Mouse (Mus musculus): Measurements from ENCODE around the gene Gm11037. TPM values are rescaled to one million over a fixed set of nuclear protein-coding genes. Genes with fewer than 3 reads are reported as not detected.

The Gm11037 gene
- not detected in 2 replicates for polyA plus RNA-seq (2014; fragmentation: Nextera tagmentation; extraction: Ambion mirVana)

GRCm38 (mm10) chr2:131132930-131133547 is at the start of gene Gm11037:
TSS of gene Gm11037 (plus strand) at chr2:131133497.
- Histone ChIP-seq H3K9ac (ENCODE audit: low read length) (no peak within 1 kb of the TSS), H3K27me3 (ENCODE audit: control insufficient read depth, insufficient read depth, low read length) (no peaks in the 10 kb centered on the region), H3K9me3 (ENCODE audit: control insufficient read depth, low read length) (no peaks in the 10 kb centered on the region), H3K27ac (ENCODE audit: low read depth, low read length) (no peak within 1 kb of the TSS), H3K4me3 (ENCODE audit: low read depth, low read length) (no peak within 1 kb of the TSS), H3K4me2 (no peak within 1 kb of the TSS), H3K36me3 (ENCODE audit: control insufficient read depth, insufficient read depth, low read length) (no peaks in the 10 kb centered on the region), H3K4me1 (ENCODE audit: control insufficient read depth, insufficient read depth, low read length) (no peaks in the 10 kb centered on the region; the same call in 1 of the 2 replicates)
- 89% methylated on average over 9 of the region's 9 CpGs for WGBS
- DNase-seq (ENCODE audit: low spot score, missing footprints), result peak; percentile 53
- no peak for ATAC-seq (ENCODE audit: low FRiP score)

GRCm38 (mm10) chr2:131084206-131084605 is 49.1 kb upstream of the Gm11037 start:
- H3K4me1 ChIP-seq (ENCODE audit: control insufficient read depth, insufficient read depth, low read length), result no peaks in the 10 kb centered on the region
- ATAC-seq (ENCODE audit: low FRiP score), result no peak
- no peak overlapping the region for H3K4me2 ChIP-seq
- no peak overlapping the region for H3K4me3 ChIP-seq (ENCODE audit: low read depth, low read length)
- no peaks in the 10 kb centered on the region for H3K36me3 ChIP-seq (ENCODE audit: control insufficient read depth, insufficient read depth, low read length)
- 86% methylated on average over 4 of the region's 4 CpGs for WGBS
- no peaks in the 10 kb centered on the region for H3K27me3 ChIP-seq (ENCODE audit: control insufficient read depth, insufficient read depth, low read length)
- no peak overlapping the region for H3K9ac ChIP-seq (ENCODE audit: low read length)
- peak; percentile 68 for DNase-seq (ENCODE audit: low spot score, missing footprints)
- H3K9me3 ChIP-seq (ENCODE audit: control insufficient read depth, low read length), result no peaks in the 10 kb centered on the region
- no peak overlapping the region for H3K27ac ChIP-seq (ENCODE audit: low read depth, low read length)

GRCm38 (mm10) chr2:131086667-131087390 is 46.5 kb upstream of the Gm11037 start, which contains the start of gene Siglec1:
TSS of gene Siglec1 (minus strand) at chr2:131086765.
- WGBS, result 86% methylated on average over 11 of the region's 11 CpGs

GRCm38 (mm10) chr2:131088581-131088980 is 44.7 kb upstream of the Gm11037 start:
- Histone ChIP-seq H3K9ac (ENCODE audit: low read length) (no peak overlapping the region), H3K27me3 (ENCODE audit: control insufficient read depth, insufficient read depth, low read length) (no peaks in the 10 kb centered on the region), H3K4me1 (ENCODE audit: control insufficient read depth, insufficient read depth, low read length) (no peaks in the 10 kb centered on the region), H3K27ac (ENCODE audit: low read depth, low read length) (no peak overlapping the region), H3K36me3 (ENCODE audit: control insufficient read depth, insufficient read depth, low read length) (no peaks in the 10 kb centered on the region), H3K9me3 (ENCODE audit: control insufficient read depth, low read length) (no peaks in the 10 kb centered on the region), H3K4me2 (no peak overlapping the region), H3K4me3 (ENCODE audit: low read depth, low read length) (no peak overlapping the region)
- no peak for DNase-seq (ENCODE audit: low spot score, missing footprints)
- WGBS, result 90% methylated on average over 4 of the region's 4 CpGs
- ATAC-seq (ENCODE audit: low FRiP score), result no peak

More at GRCm38 (mm10) chr2:131086667-131087390, 46.5 kb upstream of the Gm11037 start, which contains the start of gene Siglec1:
- Histone ChIP-seq H3K4me3 (ENCODE audit: low read depth, low read length) (no peak within 1 kb of the TSS), H3K27ac (ENCODE audit: low read depth, low read length) (no peak within 1 kb of the TSS), H3K4me1 (ENCODE audit: control insufficient read depth, insufficient read depth, low read length) (no peaks in the 10 kb centered on the region), H3K36me3 (ENCODE audit: control insufficient read depth, insufficient read depth, low read length) (no peaks in the 10 kb centered on the region), H3K4me2 (no peak within 1 kb of the TSS), H3K27me3 (ENCODE audit: control insufficient read depth, insufficient read depth, low read length) (no peaks in the 10 kb centered on the region), H3K9me3 (ENCODE audit: control insufficient read depth, low read length) (no peaks in the 10 kb centered on the region), H3K9ac (ENCODE audit: low read length) (no peak within 1 kb of the TSS)
- ATAC-seq (ENCODE audit: low FRiP score), result no peak
- no peak for DNase-seq (ENCODE audit: low spot score, missing footprints)

GRCm38 (mm10) chr2:131089634-131090033 is 43.7 kb upstream of the Gm11037 start:
- WGBS, result 82% methylated on average over 1 of the region's 1 CpGs
- no peak for ATAC-seq (ENCODE audit: low FRiP score)

GRCm38 (mm10) chr2:131090852-131091251 is 42.4 kb upstream of the Gm11037 start:
- Histone ChIP-seq H3K9me3 (ENCODE audit: control insufficient read depth, low read length) (no peaks in the 10 kb centered on the region), H3K4me3 (ENCODE audit: low read depth, low read length) (no peak overlapping the region), H3K27ac (ENCODE audit: low read depth, low read length) (no peak overlapping the region), H3K36me3 (ENCODE audit: control insufficient read depth, insufficient read depth, low read length) (no peaks in the 10 kb centered on the region), H3K4me2 (no peak overlapping the region), H3K27me3 (ENCODE audit: control insufficient read depth, insufficient read depth, low read length) (no peaks in the 10 kb centered on the region), H3K9ac (ENCODE audit: low read length) (no peak overlapping the region), H3K4me1 (ENCODE audit: control insufficient read depth, insufficient read depth, low read length) (no peaks in the 10 kb centered on the region)
- ATAC-seq (ENCODE audit: low FRiP score) (no peak), DNase-seq (ENCODE audit: low spot score, missing footprints) (no peak)
- 79% methylated on average over 3 of the region's 3 CpGs for WGBS

More at GRCm38 (mm10) chr2:131089634-131090033, 43.7 kb upstream of the Gm11037 start:
- Histone ChIP-seq H3K36me3 (ENCODE audit: control insufficient read depth, insufficient read depth, low read length) (no peaks in the 10 kb centered on the region), H3K27ac (ENCODE audit: low read depth, low read length) (no peak overlapping the region), H3K9me3 (ENCODE audit: control insufficient read depth, low read length) (no peaks in the 10 kb centered on the region), H3K4me2 (no peak overlapping the region), H3K27me3 (ENCODE audit: control insufficient read depth, insufficient read depth, low read length) (no peaks in the 10 kb centered on the region), H3K4me3 (ENCODE audit: low read depth, low read length) (no peak overlapping the region), H3K9ac (ENCODE audit: low read length) (no peak overlapping the region), H3K4me1 (ENCODE audit: control insufficient read depth, insufficient read depth, low read length) (no peaks in the 10 kb centered on the region)
- no peak for DNase-seq (ENCODE audit: low spot score, missing footprints)

GRCm38 (mm10) chr2:131093577-131093976 is 39.7 kb upstream of the Gm11037 start:
- Histone ChIP-seq H3K4me1 (ENCODE audit: control insufficient read depth, insufficient read depth, low read length) (peaks cover 4% of the 10 kb centered on the region), H3K27me3 (ENCODE audit: control insufficient read depth, insufficient read depth, low read length) (no peaks in the 10 kb centered on the region), H3K36me3 (ENCODE audit: control insufficient read depth, insufficient read depth, low read length) (no peaks in the 10 kb centered on the region), H3K4me2 (no peak overlapping the region), H3K9ac (ENCODE audit: low read length) (no peak overlapping the region), H3K4me3 (ENCODE audit: low read depth, low read length) (no peak overlapping the region), H3K27ac (ENCODE audit: low read depth, low read length) (no peak overlapping the region), H3K9me3 (ENCODE audit: control insufficient read depth, low read length) (no peaks in the 10 kb centered on the region)
- ATAC-seq (ENCODE audit: low FRiP score) (no peak), DNase-seq (ENCODE audit: low spot score, missing footprints) (no peak)
- 87% methylated on average over 5 of the region's 5 CpGs for WGBS

GRCm38 (mm10) chr2:131094823-131095222 is 38.5 kb upstream of the Gm11037 start:
- no peak overlapping the region for H3K9ac ChIP-seq (ENCODE audit: low read length)
- WGBS, result 0% methylated on average over 1 of the region's 1 CpGs
- ATAC-seq (ENCODE audit: low FRiP score), result peak; percentile 70; the same call in 1 of the 2 replicates

More at GRCm38 (mm10) chr2:131094823-131095222, 38.5 kb upstream of the Gm11037 start:
- peak; percentile 98 for DNase-seq (ENCODE audit: low spot score, missing footprints)
- Histone ChIP-seq H3K4me1 (ENCODE audit: control insufficient read depth, insufficient read depth, low read length) (peaks cover 4% of the 10 kb centered on the region), H3K4me2 (no peak overlapping the region), H3K36me3 (ENCODE audit: control insufficient read depth, insufficient read depth, low read length) (no peaks in the 10 kb centered on the region), H3K27ac (ENCODE audit: low read depth, low read length) (no peak overlapping the region), H3K9me3 (ENCODE audit: control insufficient read depth, low read length) (no peaks in the 10 kb centered on the region), H3K27me3 (ENCODE audit: control insufficient read depth, insufficient read depth, low read length) (no peaks in the 10 kb centered on the region), H3K4me3 (ENCODE audit: low read depth, low read length) (no peak overlapping the region)

Measured in midbrain, embryonic 11.5 days (tissue).